Mouse (Mus musculus) fat pad, adult 2 months (tissue): ENCODE data around the gene Snx14.

Experiments
- DNase-seq: peaks from one replicate; pipeline ENCODE4 v3.0.0-alpha.2; 2011; ENCODE audit warnings: low read depth, low spot score; ENCODE audit errors: extremely low read depth

Snx14 gene

GRCm38 (mm10) chr9:88348623-88349022, 90.1 kb downstream of the Snx14 start:
- DNase-seq = no peak

DNA sequence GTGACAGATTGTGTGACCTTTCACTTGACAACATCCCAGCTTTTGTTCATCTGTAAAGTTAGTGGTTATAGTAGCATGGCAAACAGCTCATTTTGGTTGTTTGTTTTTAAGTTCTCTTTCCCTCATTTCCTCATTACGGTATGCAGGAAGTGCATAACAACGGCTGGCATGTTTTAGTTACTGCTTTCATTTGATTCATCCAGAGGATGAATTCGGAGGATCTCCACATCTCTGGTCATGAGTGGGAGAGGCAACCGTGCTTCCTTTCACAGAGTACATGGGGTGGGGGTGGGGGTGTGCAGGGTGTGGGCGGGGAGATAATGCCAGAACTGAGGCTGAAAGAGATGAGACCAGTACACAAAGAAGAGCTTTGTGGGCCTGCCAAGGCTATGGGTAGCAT, 91.9 kb downstream of the Snx14 start:
- DNase-seq = no peak

- DNase-seq = no peak
These were observed 94.3 kb downstream of the Snx14 start for GRCm38 (mm10) chr9:88344424-88344823.

- no peak for DNase-seq
These were observed 96.1 kb downstream of the Snx14 start for GRCm38 (mm10) chr9:88342701-88343100.

GRCm38 (mm10) chr9:88342241-88342640, 96.5 kb downstream of the Snx14 start:
- no peak for DNase-seq

DNA sequence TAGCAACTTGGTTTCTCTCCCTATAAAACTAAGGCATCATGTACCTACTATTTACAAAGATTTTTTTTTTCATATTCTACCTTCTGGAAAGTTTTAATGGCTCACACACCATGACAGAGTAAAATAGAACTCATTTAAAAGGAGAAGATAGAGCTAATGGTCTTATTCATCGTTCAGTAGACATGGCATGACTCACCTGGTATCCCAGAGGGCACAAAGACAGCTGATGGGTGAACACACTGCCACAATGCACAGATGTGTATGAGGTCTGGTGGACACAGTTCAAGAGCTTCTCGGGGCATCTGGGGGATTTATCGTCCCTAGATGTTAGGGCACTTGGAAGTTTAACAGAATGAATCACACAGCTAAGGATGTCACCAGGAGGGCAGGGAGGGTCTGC, 97.9 kb downstream of the Snx14 start:
- no peak for DNase-seq

DNA sequence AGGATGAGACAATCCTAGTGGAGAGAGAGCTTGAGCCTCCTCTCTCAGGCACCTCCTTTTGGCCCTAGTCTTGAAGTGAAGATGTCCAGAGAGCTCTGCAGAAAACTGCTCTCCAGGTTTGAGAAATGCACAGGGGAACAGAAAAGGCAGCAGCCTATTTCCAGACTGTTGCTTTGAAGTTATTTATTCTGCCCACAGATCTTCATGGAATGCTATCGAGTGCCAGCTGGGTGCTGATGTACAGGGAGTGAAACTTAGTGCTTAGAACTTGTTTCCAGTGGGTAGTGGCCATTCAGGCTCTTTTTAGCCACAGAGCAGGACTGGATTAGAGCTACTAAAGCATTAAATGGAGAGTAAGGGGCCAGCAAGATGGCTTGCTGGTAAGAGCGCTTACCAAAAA, 102.9 kb downstream of the Snx14 start:
- DNase-seq = no peak

DNA sequence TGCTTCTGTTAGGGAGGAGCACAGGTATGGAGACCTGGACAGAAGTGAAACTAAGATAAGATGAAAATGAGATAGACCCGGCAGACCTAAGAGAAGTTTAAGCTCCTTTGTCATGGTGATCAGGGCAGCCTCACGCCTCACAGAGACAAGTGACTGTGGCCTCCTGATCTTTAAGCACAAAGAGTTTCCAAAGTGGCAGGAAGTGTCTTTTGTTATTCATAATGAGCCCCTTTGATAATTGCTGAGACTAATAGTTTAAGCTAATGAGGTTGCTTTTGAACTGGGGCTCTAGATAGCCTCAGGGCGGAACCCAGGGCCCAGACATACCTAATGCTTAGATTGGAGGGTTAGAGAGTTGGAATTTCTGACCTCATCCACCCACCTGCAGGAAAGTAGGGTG, 106.3 kb downstream of the Snx14 start:
- no peak for DNase-seq

GRCm38 (mm10) chr9:88330316-88330715, 108.4 kb downstream of the Snx14 start:
- no peak for DNase-seq

DNA sequence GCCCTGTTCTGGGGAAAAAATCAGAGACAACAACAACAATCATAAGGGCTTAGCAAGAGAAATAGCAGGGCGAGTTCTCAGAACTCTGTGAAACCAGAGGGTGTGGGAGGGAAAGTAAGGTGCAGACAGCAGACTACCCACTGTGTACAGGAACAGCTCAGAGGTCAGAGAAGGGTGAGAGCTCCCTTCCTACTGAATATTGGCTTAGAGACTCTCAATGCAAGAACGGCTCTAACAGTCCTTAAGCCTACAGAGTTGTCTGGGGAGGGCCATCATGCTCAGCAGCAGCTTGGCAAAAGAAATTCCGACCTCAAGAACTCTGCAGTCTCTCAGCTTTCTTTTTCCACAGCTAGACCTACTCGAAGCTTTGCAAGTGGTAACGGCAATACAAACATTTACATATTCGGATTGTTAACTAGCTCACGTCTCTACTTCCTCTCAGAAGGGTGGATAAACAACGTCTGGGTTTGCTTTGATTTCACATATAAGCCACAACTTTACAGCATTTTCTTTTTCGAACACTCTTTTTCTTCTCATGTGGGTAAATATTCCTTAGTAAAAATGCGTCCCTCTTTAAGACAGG, 109.5 kb downstream of the Snx14 start:
- DNase-seq = no peak

DNA sequence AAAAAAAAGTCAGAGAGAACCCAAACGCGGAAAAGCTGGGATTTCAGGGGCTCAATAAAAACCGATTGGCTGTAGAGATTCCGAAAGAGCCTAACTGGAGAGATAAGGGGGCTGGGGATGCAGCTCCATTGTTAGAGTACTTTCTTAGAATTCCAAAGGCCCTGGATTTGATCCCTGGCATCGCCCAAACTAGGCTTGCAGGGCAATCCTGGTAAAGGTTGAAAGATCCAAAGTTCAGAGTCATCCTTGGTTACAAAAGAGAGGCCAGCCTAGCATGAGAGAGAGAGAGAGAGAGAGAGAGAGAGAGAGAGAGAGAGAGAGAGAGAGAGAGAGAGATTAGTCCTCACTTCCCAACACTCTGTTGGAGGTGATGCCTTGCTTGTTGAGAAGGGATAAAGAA, 110.1 kb downstream of the Snx14 start:
- DNase-seq = no peak

- DNase-seq = no peak
These were observed 111.5 kb downstream of the Snx14 start, which contains the start of gene Nt5e for GRCm38 (mm10) chr9:88326930-88327901. Gene Nt5e, plus strand, starts transcription at chr9:88327197.
